Mouse (Mus musculus): Measurements from ENCODE around the gene Slc25a39.

DNA sequence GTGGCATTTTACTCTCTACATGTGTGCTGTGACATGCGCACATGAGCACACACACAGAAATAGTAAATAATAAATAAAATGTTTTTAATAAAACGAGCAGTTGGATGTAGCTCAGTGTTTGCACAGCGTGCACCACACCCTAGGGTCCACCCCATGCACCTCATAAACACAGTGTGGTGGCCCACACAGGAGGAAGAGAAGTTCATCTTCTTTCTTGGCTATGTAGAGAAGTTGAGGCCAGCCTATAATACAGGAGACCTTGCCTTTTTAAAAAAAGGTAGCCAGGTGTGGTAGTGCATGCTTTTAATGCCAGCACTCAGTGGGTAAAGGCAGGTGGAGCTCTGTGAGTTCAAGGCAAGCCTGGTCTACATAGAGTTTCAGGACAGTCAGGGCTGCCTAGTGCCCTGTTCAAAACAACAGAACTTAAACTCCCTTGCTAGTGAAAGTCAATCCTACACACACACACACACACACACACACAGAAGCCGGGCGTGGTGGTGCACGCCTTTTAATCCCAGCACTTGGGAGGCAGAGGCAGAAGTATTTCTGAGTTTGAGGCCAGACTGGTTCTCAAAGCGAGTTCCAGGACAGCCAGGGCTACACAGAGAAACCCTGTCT lies 33.5 kb downstream of the Slc25a39 start:
- TF ChIP-seq POLR2A (IDR thresholded peaks at IDR 0.05; ENCODE audit: insufficient read depth, low read depth, low read length) (no peak), CTCF (IDR thresholded peaks at IDR 0.05; ENCODE audit: insufficient read depth, low read depth, low read length) (no peak)

Data from olfactory bulb, adult 2 months (tissue).